Mouse (Mus musculus): ENCODE data around the gene Upp2. TPM values are rescaled to one million over a fixed set of nuclear protein-coding genes. Genes with fewer than 3 reads are reported as not detected.

Upp2 gene
- 0.97 to 2.3 TPM (median 1.3 TPM) in 3 replicates for total RNA-seq (2017)

DNA sequence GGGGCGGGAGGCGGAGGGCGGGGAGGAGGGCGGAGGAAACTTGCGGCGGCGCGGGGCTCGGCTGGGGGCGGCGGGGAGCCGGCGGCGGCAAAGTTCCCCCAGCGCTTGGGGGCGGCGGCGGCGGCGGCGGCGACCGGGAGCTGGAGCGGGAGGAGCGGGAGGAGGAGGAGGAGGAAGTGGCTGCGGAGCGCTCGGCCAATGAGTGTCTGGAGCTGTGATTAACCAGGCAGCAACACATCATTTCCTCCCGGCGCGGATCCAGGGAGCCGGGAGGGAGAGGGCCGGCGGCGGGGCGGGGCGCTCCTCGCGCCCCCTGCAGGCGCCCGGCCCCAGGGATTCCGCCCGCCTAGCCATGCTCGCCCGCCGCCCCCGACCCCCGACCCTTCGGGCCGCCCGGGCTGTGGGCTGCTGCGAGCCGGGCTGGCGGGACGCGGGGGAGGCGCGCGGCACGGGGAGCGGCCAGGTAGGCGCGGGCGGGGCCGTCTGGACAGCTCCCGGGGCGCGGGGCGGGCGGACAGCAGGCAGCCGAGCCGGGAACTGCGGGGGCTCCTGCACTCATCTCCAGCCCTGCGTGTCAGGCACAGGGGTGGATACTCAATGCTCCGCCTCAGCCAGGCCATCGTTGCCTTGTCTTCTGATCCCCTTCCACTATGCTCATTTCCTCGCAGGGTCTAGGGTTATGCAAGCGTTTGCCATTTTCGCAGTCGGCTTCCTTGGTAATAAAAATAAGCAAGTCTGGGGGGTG, at the start of gene Upp2, which contains the start of gene Acvr1:
Gene Upp2, plus strand, starts transcription at position 233 of the 745 bp plus-strand sequence.
Gene Acvr1, minus strand, starts transcription at position 92 of the 745 bp plus-strand sequence.
- peak; percentile 73 for ATAC-seq (replicated peaks; ENCODE audit: insufficient number of reproducible peaks, low FRiP score, low TSS enrichment, poor library complexity, severe bottlenecking)

GRCm38 (mm10) chr2:58518517-58518916, 48.6 kb upstream of the Upp2 start:
- no peak for ATAC-seq (replicated peaks; ENCODE audit: insufficient number of reproducible peaks, low FRiP score, low TSS enrichment, poor library complexity, severe bottlenecking)

- ATAC-seq (replicated peaks; ENCODE audit: insufficient number of reproducible peaks, low FRiP score, low TSS enrichment, poor library complexity, severe bottlenecking): no peak
Measured at GRCm38 (mm10) chr2:58520727-58521126, 46.4 kb upstream of the Upp2 start.

DNA sequence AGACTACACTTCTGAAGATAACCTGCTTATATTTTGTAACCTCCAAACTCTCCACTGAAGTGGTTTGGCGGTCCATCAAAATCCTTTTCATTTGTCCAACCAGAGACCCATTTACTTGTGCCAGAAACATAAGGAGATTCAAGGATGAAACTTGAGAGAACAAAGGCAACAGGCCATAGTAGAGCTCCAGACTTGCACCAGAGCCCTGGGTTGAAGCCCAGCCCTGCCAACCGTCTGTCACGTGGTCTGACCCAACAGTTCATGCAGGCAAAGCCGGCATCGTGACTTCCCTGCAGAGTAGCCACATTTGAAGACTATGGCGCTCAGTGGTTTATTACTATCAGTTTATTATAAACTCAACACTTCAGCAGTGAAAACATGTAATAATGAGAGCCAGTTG, 45.5 kb upstream of the Upp2 start:
- no peak for ATAC-seq (replicated peaks; ENCODE audit: insufficient number of reproducible peaks, low FRiP score, low TSS enrichment, poor library complexity, severe bottlenecking)

DNA sequence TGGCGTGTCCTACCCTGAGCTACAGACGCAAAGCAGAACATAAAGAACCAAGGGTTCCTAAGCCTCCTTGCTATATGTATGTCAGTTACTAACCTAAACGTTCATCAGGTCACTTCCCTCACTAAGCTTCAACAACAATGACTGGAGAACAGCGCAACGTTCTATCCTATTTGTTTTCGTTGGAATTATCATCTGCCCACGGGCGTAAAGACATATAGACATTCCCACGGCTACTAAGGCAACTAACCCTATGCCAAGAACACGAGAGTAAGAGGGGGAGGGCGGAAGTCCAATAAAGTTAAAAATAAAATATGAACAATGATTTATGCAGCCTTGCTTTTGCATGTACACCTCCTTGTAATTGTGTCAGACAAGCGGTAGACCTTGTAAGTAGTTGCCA, 44.0 kb upstream of the Upp2 start:
- no peak for ATAC-seq (replicated peaks; ENCODE audit: insufficient number of reproducible peaks, low FRiP score, low TSS enrichment, poor library complexity, severe bottlenecking)

- ATAC-seq (replicated peaks; ENCODE audit: insufficient number of reproducible peaks, low FRiP score, low TSS enrichment, poor library complexity, severe bottlenecking): no peak
Measured at GRCm38 (mm10) chr2:58523894-58524293, 43.2 kb upstream of the Upp2 start.

DNA sequence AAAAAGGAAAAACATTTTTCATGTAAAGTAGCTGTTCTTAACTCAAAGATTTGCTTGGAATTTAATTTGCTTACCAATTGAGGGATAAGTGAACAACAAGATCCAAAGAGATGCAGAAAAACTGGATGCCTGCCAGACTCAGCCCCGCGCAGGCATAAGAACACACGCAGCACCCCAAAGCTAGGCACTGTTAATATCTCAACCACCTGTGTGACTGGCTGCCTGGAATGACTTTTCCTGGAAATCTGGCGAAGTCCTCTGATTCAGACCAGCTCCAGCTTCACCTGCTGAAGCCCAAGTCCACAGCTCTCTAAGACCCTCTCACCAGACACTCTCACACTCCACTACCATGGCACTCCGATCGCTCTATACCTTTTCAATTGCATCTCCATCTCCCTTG, 42.7 kb upstream of the Upp2 start:
- ATAC-seq (replicated peaks; ENCODE audit: insufficient number of reproducible peaks, low FRiP score, low TSS enrichment, poor library complexity, severe bottlenecking): no peak

GRCm38 (mm10) chr2:58527786-58528185, 39.3 kb upstream of the Upp2 start:
- ATAC-seq (replicated peaks; ENCODE audit: insufficient number of reproducible peaks, low FRiP score, low TSS enrichment, poor library complexity, severe bottlenecking): no peak

GRCm38 (mm10) chr2:58529384-58529783, 37.7 kb upstream of the Upp2 start:
- ATAC-seq (replicated peaks; ENCODE audit: insufficient number of reproducible peaks, low FRiP score, low TSS enrichment, poor library complexity, severe bottlenecking): no peak

DNA sequence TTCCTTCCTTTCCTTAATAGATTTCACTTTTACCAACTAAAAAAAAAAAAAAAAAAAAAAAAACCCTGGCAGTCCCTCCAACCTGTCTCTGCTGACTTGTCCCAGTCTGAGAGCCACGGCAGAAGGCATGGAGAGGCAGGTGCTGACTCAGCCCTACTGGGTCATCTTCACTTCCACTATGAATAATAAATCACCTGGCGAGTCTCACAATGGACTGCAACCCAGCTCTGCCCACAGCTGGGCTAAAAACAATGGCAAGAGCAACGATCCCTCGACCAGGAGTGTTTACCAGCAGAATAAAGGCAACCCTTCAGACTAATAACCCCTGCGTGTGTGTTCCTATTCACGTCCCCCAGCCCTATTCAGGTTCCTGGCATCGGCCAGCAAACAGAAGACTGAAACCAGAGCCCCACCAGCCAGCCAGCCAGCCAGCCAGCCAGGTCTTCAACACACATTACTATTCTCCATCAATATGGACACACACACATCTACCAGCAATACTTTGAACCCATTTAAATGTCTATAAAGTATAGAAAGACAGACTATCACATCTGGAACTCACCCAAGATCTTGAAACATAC, 37.1 kb upstream of the Upp2 start:
- ATAC-seq (replicated peaks; ENCODE audit: insufficient number of reproducible peaks, low FRiP score, low TSS enrichment, poor library complexity, severe bottlenecking): no peak

DNA sequence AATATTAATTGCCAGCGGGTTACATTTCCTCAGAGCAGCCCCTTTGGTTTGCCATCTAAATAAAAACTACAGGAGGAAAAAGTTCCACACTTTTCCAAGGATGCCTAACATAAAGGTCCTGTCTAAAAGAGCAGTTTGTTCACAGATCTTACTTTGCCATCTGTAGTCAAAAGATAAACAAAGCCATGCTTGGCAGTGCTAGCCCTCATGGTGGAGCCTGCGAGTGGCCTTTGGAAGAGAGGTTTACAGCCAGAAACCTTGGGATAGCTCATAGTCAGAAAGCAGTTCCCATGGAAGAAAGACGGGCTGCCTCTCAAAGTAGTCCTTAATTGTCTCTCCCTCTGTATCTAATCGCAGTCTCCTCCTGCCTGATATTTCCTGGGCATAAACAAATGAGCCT, 36.6 kb upstream of the Upp2 start:
- ATAC-seq (replicated peaks; ENCODE audit: insufficient number of reproducible peaks, low FRiP score, low TSS enrichment, poor library complexity, severe bottlenecking): no peak

DNA sequence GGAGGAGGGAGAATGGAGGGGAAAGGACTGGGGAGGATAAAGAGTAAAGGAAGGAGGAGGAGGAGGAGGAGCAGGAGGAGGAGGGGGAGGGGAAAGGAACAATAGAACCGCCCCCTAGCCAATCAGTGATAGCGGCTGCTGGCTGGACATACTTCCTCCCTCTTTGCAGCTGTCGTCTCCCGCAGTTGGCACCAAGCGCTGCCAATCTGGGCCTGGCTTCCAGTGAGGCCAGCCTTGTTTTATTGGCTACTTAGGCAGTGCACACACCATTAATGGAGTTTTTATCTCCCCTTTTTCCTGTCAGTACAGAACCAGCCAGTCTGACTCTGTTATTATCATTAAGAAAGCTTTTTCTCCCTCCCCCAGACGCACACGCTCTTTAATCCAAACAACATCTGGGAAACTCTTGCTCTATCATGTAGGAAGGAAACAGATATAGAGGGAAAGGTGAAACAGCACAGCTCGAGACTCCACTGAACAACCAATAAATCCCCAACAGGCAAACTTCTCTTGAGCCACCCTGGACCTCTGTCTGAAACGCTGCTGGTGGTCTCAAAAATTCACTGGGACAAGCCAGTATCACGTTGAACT, 34.7 kb upstream of the Upp2 start:
- ATAC-seq (replicated peaks; ENCODE audit: insufficient number of reproducible peaks, low FRiP score, low TSS enrichment, poor library complexity, severe bottlenecking): no peak

DNA sequence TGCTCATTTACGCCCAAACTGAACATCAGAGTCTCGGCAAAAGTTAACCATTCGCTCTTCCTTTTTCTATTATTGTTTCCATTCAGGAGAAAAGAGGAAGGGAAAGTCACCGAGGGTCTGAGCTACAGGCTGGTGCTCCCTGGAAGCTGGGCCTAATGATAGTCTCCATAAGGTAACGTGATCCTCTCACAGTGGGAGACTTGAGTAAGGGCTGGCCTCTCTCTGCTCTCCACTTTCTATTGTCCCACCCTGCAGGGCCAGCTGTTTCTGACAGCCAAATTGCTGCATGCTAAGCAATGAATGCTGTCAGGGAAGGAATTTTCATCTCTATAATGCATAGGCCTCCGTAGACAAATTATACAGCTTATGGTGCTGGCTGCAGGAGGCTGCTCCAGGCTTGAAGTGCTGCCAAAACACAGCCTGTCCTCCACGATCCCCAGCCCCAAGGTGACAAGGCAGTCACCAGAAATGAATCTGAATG, 33.5 kb upstream of the Upp2 start:
- no peak for ATAC-seq (replicated peaks; ENCODE audit: insufficient number of reproducible peaks, low FRiP score, low TSS enrichment, poor library complexity, severe bottlenecking)

GRCm38 (mm10) chr2:58534379-58534778, 32.7 kb upstream of the Upp2 start:
- no peak; the same call in 1 of the 2 replicates for ATAC-seq (replicated peaks; ENCODE audit: insufficient number of reproducible peaks, low FRiP score, low TSS enrichment, poor library complexity, severe bottlenecking)

DNA sequence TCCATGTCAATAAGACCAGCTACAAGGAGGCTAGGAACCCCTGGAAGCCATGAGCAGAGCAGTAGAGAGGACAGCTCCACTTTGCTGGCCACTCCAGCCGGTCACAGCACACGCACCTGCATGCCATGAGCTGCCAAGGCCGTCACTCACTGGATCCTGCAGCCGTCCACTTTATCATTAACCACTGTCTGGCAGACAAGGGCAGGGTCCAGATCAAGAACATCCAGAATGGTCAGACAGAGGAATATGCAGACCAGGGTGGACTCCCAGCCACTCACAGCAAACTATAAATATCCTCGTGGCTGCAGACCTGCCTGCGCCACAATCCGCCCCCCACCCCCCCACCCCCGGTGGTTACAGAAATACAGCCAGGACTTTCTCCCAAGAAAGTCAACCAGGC, 31.9 kb upstream of the Upp2 start:
- no peak for ATAC-seq (replicated peaks; ENCODE audit: insufficient number of reproducible peaks, low FRiP score, low TSS enrichment, poor library complexity, severe bottlenecking)

GRCm38 (mm10) chr2:58536796-58537195, 30.3 kb upstream of the Upp2 start:
- ATAC-seq (replicated peaks; ENCODE audit: insufficient number of reproducible peaks, low FRiP score, low TSS enrichment, poor library complexity, severe bottlenecking): no peak

GRCm38 (mm10) chr2:58538196-58538595, 28.9 kb upstream of the Upp2 start:
- ATAC-seq (replicated peaks; ENCODE audit: insufficient number of reproducible peaks, low FRiP score, low TSS enrichment, poor library complexity, severe bottlenecking): no peak

DNA sequence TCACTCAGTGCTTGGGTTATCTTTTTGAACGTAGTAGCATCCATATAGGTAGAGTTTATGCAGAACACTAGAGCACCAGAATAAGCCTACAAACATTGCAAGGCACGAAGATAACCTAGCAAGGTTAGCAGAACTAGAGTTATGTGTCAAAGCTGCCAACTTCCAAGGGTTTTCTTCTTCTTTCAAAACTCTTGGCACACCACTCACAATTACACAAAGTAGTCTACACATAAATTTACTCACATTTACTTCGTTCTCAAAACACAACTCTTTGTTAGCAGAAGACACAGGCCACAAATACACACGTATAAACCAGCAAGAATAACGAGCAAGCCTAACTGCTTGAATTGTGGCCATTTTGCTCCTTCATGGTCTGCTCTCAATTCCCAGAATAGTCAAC, 23.8 kb upstream of the Upp2 start:
- no peak for ATAC-seq (replicated peaks; ENCODE audit: insufficient number of reproducible peaks, low FRiP score, low TSS enrichment, poor library complexity, severe bottlenecking)

DNA sequence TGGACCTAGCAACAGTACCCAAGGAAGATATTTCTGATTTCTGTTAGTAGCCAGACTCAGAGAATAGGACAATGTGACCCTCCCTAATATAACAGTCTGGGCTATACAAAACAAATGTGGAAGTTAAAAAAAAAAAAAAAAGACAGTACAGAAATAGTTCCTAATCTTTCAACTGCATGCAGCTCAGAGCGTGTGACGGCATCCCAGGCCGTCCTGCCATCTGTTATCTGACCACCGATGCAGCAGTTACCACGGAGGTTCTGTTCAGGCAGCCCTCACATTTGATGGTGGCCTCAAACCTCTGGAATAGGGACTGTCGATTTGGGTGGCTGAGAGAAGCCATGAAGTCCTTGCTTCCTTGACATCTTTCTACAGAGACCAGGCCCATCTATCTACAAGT, 22.7 kb upstream of the Upp2 start:
- no peak for ATAC-seq (replicated peaks; ENCODE audit: insufficient number of reproducible peaks, low FRiP score, low TSS enrichment, poor library complexity, severe bottlenecking)

GRCm38 (mm10) chr2:58546264-58546663, 20.8 kb upstream of the Upp2 start:
- no peak for ATAC-seq (replicated peaks; ENCODE audit: insufficient number of reproducible peaks, low FRiP score, low TSS enrichment, poor library complexity, severe bottlenecking)

Measured in monocyte, adult 5-6 weeks (primary cell).